Mouse (Mus musculus) brown adipose tissue, adult 24 weeks (tissue): Measurements from ENCODE around the gene Zfp526. TPM values are rescaled to one million over a fixed set of nuclear protein-coding genes. Genes with fewer than 3 reads are reported as not detected.

Experiments used
- H3K27ac ChIP-seq: fragments of 200-500 bp; replicated peaks from 2 replicates; pipeline ENCODE4 v1.5.1; 2012; ENCODE audit warnings: low read depth, mild to moderate bottlenecking, low read length
- H3K4me1 ChIP-seq: fragments of 200-500 bp; 2 replicates; pipeline ENCODE4 v1.6.1; 2012; ENCODE audit warnings: low read length, mixed read lengths; ENCODE audit not compliant: control insufficient read depth, insufficient read depth, insufficient read length
- H3K4me3 ChIP-seq: fragments of 200-500 bp; 2 replicates; pipeline ENCODE4 v1.5.1; 2012; ENCODE audit warnings: low read depth, mild to moderate bottlenecking, low read length, moderate library complexity; ENCODE audit not compliant: insufficient read depth
- polyA plus RNA-seq: library from polyadenylated mRNA; stranded (reverse); fragments of >200 nt; gene quantifications from 2 replicates; pipeline ENCODE4 v1.2.4, GENCODE M21; 2012; ENCODE audit not compliant: missing spikeins, insufficient read depth, insufficient read length

Zfp526 gene
- polyA plus RNA-seq, 1 experiment: 2.6 TPM

DNA sequence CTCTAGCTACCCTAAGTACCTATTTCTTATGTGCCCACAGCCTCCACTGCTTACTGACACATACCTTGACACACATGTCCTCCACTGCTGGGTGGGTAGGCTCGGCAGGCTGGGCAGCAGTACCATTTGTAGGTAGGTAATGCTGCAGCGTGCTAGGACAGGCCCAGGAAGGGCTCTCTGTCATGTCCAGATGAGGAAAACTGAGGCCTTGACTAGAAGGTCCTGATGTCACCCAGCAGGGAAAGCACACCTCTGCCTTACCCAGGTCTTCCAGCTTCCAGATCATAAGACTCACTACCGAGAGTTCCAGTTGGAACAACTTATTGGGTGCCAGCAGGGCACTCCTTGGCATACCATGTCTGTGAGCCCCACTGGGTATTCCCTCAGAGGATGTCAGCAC lies 53.8 kb downstream of the Zfp526 start:
- Histone ChIP-seq H3K4me3 (no peak overlapping the region), H3K4me1 (peaks cover 11% of the 10 kb centered on the region), H3K27ac (no peak overlapping the region)

DNA sequence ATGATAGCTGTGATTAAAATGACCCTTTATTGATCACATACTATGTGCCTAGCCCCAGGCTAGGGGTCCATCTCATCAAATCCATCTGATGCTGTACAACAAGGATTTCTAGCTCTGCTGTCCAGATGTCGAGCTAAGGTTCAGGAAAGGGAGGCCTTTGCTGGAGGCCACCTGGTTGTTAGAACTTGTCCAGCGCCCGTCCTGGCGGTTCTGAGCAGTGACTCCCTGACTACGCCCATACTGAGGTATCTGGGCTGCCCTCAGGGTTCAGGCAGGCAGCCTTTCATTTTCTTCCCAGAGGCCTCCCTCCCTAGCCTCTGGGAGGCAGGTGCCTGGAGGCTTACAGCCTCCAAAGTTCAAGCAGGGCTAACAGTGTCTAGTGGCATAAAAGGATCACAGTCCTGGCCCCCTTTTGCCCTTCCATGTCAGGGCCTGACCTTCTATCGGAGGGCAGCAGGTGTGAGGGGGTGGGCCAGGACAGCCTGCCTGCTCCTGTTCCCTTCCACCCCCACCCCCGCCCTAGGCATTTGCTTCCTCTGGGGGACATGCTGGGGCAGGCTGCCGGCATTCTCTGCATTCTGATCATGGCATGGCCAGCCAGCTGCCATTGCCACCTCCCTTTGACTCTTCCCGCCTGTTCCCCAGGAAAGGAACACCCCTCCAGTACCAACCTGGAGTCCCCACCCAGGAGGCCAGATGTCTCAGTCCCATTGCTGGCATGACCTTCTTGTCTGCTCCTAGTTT lies 54.5 kb downstream of the Zfp526 start:
- Histone ChIP-seq H3K27ac (no peak overlapping the region), H3K4me1 (peaks cover 11% of the 10 kb centered on the region), H3K4me3 (no peak overlapping the region)

Other genes starting within 250 kb of the Zfp526 start
- gene Rabac1, start 248.7 kb upstream of the Zfp526 start, polyA plus RNA-seq: 236 and 245 TPM in 2 replicates
- 4.8 and 5.9 TPM in 2 replicates for gene Atp1a3, start 215.5 kb upstream of the Zfp526 start, polyA plus RNA-seq
- 2.8 and 3.5 TPM in 2 replicates for gene Grik5, start 149.1 kb upstream of the Zfp526 start, polyA plus RNA-seq
- 5.9 and 7.6 TPM in 2 replicates for gene Zfp574, start 148.9 kb upstream of the Zfp526 start, polyA plus RNA-seq
- 0.52 and 0.79 TPM in 2 replicates for gene Pou2f2, start 41.7 kb upstream of the Zfp526 start, polyA plus RNA-seq
- 6.1 and 10.0 TPM in 2 replicates for gene Dedd2, start 810 bp upstream of the Zfp526 start, polyA plus RNA-seq
- 85.4 and 96.9 TPM in 2 replicates for gene Gsk3a, start 16.4 kb downstream of the Zfp526 start, polyA plus RNA-seq
- gene Erf, start 29.3 kb downstream of the Zfp526 start, polyA plus RNA-seq: 7.1 and 7.4 TPM in 2 replicates
- 25.2 and 31.3 TPM in 2 replicates for gene Cic, start 46.3 kb downstream of the Zfp526 start, polyA plus RNA-seq
- 1.6 and 4.8 TPM in 2 replicates for gene Pafah1b3, start 76.6 kb downstream of the Zfp526 start, polyA plus RNA-seq
- not detected in 2 replicates for gene Prr19, start 80.0 kb downstream of the Zfp526 start, polyA plus RNA-seq
- gene Tmem145, start 84.7 kb downstream of the Zfp526 start, polyA plus RNA-seq: not detected in 2 replicates
- gene Megf8, start 95.7 kb downstream of the Zfp526 start, polyA plus RNA-seq: 12.7 and 14.3 TPM in 2 replicates
- not detected in 2 replicates for gene Cnfn, start 148.3 kb downstream of the Zfp526 start, polyA plus RNA-seq
- 1,111 and 1,189 TPM in 2 replicates for gene Lipe, start 177.3 kb downstream of the Zfp526 start, polyA plus RNA-seq
- gene Cxcl17, start 191.5 kb downstream of the Zfp526 start, polyA plus RNA-seq: not detected in 2 replicates